Mouse (Mus musculus) left cerebral cortex, postnatal 10 days (tissue): ENCODE data around the gene Sptssb. TPM values are rescaled to one million over a fixed set of nuclear protein-coding genes. Genes with fewer than 3 reads are reported as not detected.

Experiments
- DNase-seq, 2 experiments: peaks; one replicate each; pipeline ENCODE4 v3.0.0; 2021 to 2022; ENCODE audit warnings: low spot score in 2 of 2, mixed read lengths in 1 of 2; ENCODE audit errors: extremely low spot score in 1 of 2
- intact Hi-C: fragments of 180-260 bp; cut with DNase I; formaldehyde crosslinking; loops from one replicate; pipeline ENCODE4 v1.15.1; 2025
- total RNA-seq, 2 experiments: library from RNA; stranded (reverse); gene quantifications; 2 replicates each; pipeline ENCODE4 v1.2.3; 2021

The Sptssb gene
- total RNA-seq, 2 experiments from 2014 or later = 4.7 to 5.0 TPM

DNA sequence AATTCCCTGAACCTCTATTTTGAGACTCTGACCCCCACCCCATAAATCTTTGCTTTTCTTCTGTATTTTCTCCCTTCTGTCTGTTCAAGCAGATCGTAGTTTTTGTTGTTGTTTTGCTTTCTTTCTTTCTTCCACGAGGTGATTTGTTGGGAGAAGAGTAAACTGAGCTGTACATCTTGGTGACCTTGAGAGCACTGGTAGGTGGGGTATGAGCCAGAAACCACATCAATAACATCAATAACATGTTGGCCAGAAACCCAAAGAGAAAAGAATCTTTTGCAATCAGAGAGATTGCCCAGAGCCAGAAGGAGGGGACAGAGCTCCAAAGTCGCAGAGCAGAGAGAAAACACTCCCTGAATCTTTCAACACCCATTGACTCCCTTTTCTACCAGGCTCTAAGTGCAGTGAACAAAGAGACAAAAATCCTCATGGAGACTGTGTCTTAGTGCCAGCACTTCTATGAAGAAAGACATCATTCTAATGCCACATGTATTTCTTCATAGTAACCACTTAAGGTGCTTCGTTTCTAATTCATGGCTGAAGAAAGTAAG, 80.4 kb downstream of the Sptssb start:
- intact Hi-C loops = no loop called here
- no peak for DNase-seq

DNA sequence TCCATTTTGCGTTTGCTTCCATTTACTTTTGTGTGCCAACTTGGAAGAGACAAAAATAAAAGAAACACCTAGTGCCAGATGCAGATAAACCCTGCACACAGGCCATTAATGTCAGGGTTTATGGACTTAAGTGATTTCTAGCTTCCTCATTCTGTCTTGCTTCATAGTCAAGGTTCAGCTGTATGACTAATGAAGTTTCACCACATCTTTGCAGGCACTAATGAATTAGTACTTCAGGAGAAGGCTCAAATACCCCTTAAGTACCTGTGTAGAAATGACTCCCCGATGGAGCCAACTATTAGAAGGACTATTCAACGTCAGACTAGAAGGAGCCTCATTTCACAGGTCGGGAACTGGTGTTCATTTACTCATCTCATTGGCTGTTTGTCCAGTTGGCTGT, 86.4 kb downstream of the Sptssb start:
- intact Hi-C loops = no loop called here
- no peak for DNase-seq

Other genes starting within 250 kb of the Sptssb start
- gene Nmd3, start 138.0 kb downstream of the Sptssb start, total RNA-seq = 10 to 100 TPM; 49.0 to 49.1 TPM
- gene Otol1, start 147.7 kb upstream of the Sptssb start, total RNA-seq = not detected